Mouse (Mus musculus) embryonic facial prominence, embryonic 14.5 days (tissue): ENCODE data around the gene Pde4dip. TPM values are rescaled to one million over a fixed set of nuclear protein-coding genes. Genes with fewer than 3 reads are reported as not detected.

Experiments used
- ATAC-seq: fragments of 200-750 bp; cut with Nextera tagmentation; 2 replicates; pipeline ENCODE4 v1.8.0; 2017; ENCODE audit warnings: low read depth, moderate number of reproducible peaks, moderate TSS enrichment
- DNase-seq: peaks from one replicate; pipeline ENCODE4 v3.0.0-alpha.2; 2015; ENCODE audit warnings: low spot score
- H3K27ac ChIP-seq: fragments of 300-500 bp; sonication (generic); replicated peaks from 2 replicates; pipeline ENCODE4 v1.5.1; 2014; ENCODE audit warnings: low read depth, mild to moderate bottlenecking, low read length, moderate library complexity
- H3K27me3 ChIP-seq: fragments of 300-500 bp; sonication (generic); replicated peaks from 2 replicates; pipeline ENCODE4 v1.6.1; 2014; ENCODE audit warnings: low read length; ENCODE audit not compliant: control insufficient read depth, insufficient read depth
- H3K36me3 ChIP-seq: fragments of 300-500 bp; sonication (generic); 2 replicates; pipeline ENCODE4 v1.6.1; 2014; ENCODE audit warnings: low read length, mixed read lengths; ENCODE audit not compliant: control insufficient read depth, insufficient read depth
- H3K4me1 ChIP-seq: fragments of 300-500 bp; sonication (generic); 2 replicates; pipeline ENCODE4 v1.6.1; 2014; ENCODE audit warnings: antibody characterized with exemption, low read length; ENCODE audit not compliant: control insufficient read depth, insufficient read depth
- H3K4me2 ChIP-seq: fragments of 300-500 bp; sonication (generic); 2 replicates; pipeline ENCODE4 v1.6.1; 2014; ENCODE audit warnings: low read depth, mild to moderate bottlenecking, low read length, moderate library complexity, mixed read lengths
- H3K4me3 ChIP-seq: fragments of 300-500 bp; sonication (generic); 2 replicates; pipeline ENCODE4 v1.5.1; 2014; ENCODE audit warnings: low read depth, mild to moderate bottlenecking, low read length
- H3K9ac ChIP-seq: fragments of 300-500 bp; sonication (generic); 2 replicates; pipeline ENCODE4 v1.6.1; 2014; ENCODE audit warnings: low read depth, mild to moderate bottlenecking, low read length, moderate library complexity, mixed read lengths
- H3K9me3 ChIP-seq: fragments of 300-500 bp; sonication (generic); 2 replicates; pipeline ENCODE4 v1.6.1; 2016; ENCODE audit warnings: low read length; ENCODE audit not compliant: control insufficient read depth
- whole genome bisulfite sequencing: fragments of 180-500 bp; shearing (Covaris S2); extraction: QIAGEN DNeasy Blood & Tissue Kit; methylation state at CpG from one replicate; pipeline ENCODE4 v1.1.7; 2014; 5-methylcytosine and 5-hydroxymethylcytosine counted together
- polyA plus RNA-seq: library from polyadenylated mRNA; unstranded; fragments of >200 nt; fragmentation: Nextera tagmentation; extraction: Ambion mirVana; gene quantifications from 2 replicates; pipeline ENCODE4 v1.2.1, GENCODE M21; 2014

Gene Pde4dip
- polyA plus RNA-seq, 1 experiment from 2014 or later, result 64.6 TPM

DNA sequence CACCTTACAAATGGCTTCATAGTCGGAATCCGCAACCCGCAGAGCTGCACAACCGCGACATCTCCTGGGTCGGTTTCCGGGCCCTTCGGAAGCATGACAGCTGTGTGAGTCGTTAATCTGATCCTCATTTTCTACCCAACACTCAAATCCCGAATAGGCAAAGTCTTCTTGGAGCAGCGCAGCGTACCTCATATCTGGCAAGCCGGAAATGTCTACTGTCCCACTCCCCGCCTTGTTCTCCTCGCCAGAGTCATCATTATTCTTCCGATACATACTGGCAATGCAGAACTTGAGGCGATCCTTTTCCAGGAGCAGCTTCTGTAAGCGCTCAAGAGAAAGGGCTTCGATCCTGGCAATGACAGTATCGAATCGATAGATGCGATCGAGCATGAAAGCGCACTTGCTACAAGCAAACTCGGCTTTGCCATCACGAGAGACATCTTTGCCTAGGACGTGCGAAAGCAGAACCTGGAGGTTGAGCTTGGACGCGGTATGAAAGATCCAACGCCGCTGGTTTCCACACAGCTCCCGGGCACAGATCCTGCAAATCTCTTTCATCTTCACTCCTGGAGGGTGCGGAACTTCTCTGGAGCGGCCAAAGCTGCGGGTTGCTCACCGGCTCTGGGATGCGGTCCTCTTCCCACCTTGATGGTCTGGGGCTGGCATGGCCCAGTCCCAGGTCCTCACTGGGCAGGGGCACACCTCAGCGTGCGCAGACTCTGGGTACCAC is 121.3 kb downstream of the Pde4dip start:
- no peaks in the 10 kb centered on the region for H3K27me3 ChIP-seq
- ATAC-seq (no peak; the same call in 1 of the 2 replicates), DNase-seq (peak; percentile 12)
- no peaks in the 10 kb centered on the region for H3K36me3 ChIP-seq
- H3K27ac ChIP-seq, result peak overlapping the region; percentile 89
- peaks cover 25% of the 10 kb centered on the region for H3K4me1 ChIP-seq
- no peaks in the 10 kb centered on the region for H3K9me3 ChIP-seq
- peak overlapping the region; percentile 73 for H3K4me3 ChIP-seq
- H3K4me2 ChIP-seq, result peak overlapping the region; percentile 90
- WGBS, result 1% methylated on average over 40 of the region's 40 CpGs
- peak overlapping the region; percentile 78 for H3K9ac ChIP-seq

DNA sequence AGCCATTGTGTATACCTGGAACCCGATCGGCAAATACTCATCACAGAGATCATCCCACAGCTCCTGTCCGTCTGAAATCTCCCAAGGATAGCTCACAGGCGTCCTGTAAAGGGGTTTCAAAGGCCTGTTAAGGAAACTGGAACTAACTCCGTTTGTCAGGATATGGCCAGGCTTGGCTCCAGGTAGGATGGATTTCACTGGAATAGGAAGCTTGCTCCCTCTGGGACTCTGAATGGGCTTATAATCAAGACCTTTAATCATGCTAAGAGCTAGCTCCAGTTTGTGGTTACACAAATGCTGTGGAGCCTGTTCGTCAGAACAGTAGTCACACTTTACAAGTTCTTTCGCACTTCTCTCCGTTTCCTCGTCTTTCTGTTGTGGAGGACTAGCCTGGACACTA is 122.0 kb downstream of the Pde4dip start:
- H3K27ac ChIP-seq, result no peak overlapping the region
- DNase-seq, result peak; percentile 69
- H3K9ac ChIP-seq, result peak overlapping the region; percentile 78

DNA sequence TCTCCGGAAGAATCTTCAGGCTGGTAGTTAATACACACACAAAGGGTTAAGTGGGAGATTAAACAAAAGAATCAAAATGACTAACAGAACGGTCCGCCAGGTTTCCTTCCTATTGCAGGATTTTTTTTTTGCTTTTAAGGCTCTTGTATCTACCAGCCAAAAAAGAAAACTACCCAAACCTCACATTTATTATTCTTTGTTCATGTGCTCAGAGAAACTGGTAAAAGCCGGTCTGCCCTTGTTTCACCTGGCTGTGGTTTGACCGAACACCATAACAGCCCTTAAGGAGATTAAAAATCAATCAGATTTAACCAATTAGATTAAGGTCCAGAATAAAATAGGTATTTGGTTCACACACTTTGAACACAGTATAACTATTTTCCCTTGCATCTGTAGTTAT is 124.4 kb downstream of the Pde4dip start:
- Histone ChIP-seq H3K4me1 (peaks cover 26% of the 10 kb centered on the region), H3K4me2 (peak overlapping the region; percentile 90)
- 62% methylated on average over 5 of the region's 5 CpGs for WGBS

More for the DNA sequence above, 122.0 kb downstream of the Pde4dip start:
- Histone ChIP-seq H3K4me1 (peaks cover 26% of the 10 kb centered on the region), H3K27me3 (no peaks in the 10 kb centered on the region), H3K9me3 (no peaks in the 10 kb centered on the region), H3K36me3 (0 out of 2 replicates have a peak, but pooled peaks cover 3% of the 10 kb centered on the region), H3K4me3 (peak overlapping the region; percentile 73), H3K4me2 (peak overlapping the region; percentile 90)
- ATAC-seq, result no peak
- WGBS, result 35% methylated on average over 9 of the region's 9 CpGs

DNA sequence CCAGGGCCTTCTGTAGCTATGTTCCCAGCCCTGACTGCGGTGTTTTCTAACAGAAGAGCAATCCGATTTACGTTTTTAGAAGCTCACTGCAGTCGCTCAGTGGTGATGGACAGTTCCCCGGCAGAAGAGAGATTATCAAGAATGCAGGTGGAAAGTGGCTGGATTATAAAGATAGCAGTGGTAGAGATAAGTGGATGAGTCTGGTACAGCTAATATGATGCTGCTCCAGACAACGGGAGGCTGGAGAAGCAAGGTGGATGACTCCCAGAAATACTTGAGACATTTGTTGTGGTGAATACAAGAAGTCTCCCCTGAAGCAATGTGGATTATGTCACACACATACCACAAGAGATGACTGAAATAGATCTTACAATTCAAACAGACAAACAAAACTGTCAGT is 126.6 kb downstream of the Pde4dip start:
- WGBS, result 83% methylated on average over 6 of the region's 6 CpGs
- no peak for ATAC-seq
- no peak for DNase-seq
- H3K4me3 ChIP-seq, result no peak overlapping the region
- H3K9me3 ChIP-seq, result no peaks in the 10 kb centered on the region
- H3K9ac ChIP-seq, result no peak overlapping the region
- peaks cover 24% of the 10 kb centered on the region for H3K36me3 ChIP-seq
- H3K27me3 ChIP-seq, result no peaks in the 10 kb centered on the region
- H3K27ac ChIP-seq, result no peak overlapping the region
- H3K4me2 ChIP-seq, result no peak overlapping the region
- peaks cover 26% of the 10 kb centered on the region for H3K4me1 ChIP-seq

More for the DNA sequence above, 124.4 kb downstream of the Pde4dip start:
- DNase-seq (no peak), ATAC-seq (no peak)
- H3K9ac ChIP-seq, result no peak overlapping the region
- H3K27me3 ChIP-seq, result no peaks in the 10 kb centered on the region
- 0 out of 2 replicates have a peak, but pooled peaks cover 3% of the 10 kb centered on the region for H3K36me3 ChIP-seq
- no peak overlapping the region for H3K27ac ChIP-seq
- H3K9me3 ChIP-seq, result no peaks in the 10 kb centered on the region
- H3K4me3 ChIP-seq, result no peak overlapping the region

DNA sequence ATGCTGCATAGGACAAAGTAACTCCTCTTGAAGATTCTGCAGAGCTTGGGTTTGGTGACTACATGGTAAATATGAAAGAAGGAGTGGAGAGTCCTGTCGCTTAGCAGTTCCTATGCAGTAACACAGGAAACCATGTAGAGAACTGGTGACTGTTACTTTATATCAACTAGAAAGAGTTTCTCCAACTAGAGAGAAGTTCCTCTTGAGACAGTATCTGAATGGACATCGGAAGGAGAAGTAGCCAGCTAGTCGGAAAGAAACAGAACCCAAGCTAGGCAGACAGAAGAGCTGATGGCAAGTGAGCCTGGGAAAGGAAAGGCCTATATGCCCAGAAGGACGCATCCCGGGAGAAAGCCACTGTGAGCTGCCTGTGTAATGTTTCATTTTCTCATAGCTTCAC is 127.3 kb downstream of the Pde4dip start:
- ATAC-seq, result no peak
- no peak for DNase-seq
- WGBS, result 88% methylated on average over 5 of the region's 5 CpGs

DNA sequence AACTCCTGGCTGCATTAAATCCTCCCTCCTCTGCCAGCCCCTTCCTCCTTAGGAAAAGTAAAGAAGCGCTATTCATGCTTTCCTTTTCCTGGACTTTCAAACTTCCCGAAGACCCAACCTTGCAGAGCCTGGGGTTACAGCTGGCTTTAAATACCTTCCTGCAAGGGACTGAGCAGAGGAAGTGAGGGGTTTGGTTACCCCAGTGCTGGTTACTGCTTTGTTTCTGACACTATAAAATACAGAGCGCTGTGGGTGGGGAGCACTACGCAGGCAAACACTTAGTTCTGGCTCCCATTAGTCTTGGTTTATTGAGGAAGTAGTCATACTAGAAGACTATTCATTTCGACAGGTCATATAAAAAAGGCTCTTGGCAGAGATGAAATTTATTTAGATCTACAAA is 128.7 kb downstream of the Pde4dip start:
- H3K4me2 ChIP-seq, result no peak overlapping the region
- no peak overlapping the region for H3K27ac ChIP-seq
- H3K27me3 ChIP-seq, result no peaks in the 10 kb centered on the region
- H3K9ac ChIP-seq, result no peak overlapping the region
- WGBS, result 62% methylated on average over 5 of the region's 5 CpGs
- H3K36me3 ChIP-seq, result peaks cover 43% of the 10 kb centered on the region
- no peak for ATAC-seq
- H3K4me1 ChIP-seq, result peaks cover 17% of the 10 kb centered on the region
- no peak for DNase-seq
- no peaks in the 10 kb centered on the region for H3K9me3 ChIP-seq
- H3K4me3 ChIP-seq, result no peak overlapping the region

More for the DNA sequence above, 127.3 kb downstream of the Pde4dip start:
- Histone ChIP-seq H3K4me2 (no peak overlapping the region), H3K27me3 (no peaks in the 10 kb centered on the region), H3K4me3 (no peak overlapping the region), H3K9ac (no peak overlapping the region), H3K9me3 (no peaks in the 10 kb centered on the region), H3K36me3 (peaks cover 32% of the 10 kb centered on the region), H3K4me1 (peaks cover 26% of the 10 kb centered on the region), H3K27ac (no peak overlapping the region)

DNA sequence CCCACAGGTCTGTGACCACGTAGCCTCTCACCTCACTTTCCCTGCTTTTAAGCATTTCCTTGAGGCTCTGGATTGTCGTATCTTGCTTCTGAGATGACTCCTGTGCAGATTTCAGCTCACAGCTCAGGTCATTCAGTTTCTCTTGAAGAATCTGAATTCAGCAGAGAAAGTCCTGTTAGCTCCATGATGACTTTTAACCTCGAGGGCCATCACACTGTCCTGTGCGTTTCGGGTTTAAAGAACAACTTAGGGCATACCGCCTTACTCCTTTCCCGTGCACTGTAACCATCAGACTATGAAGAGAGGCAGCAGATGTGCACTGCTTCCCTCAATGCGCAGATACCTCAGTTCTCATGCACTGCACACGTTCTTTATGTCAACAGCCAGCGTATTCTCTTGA is 131.0 kb downstream of the Pde4dip start:
- Histone ChIP-seq H3K27me3 (no peaks in the 10 kb centered on the region), H3K36me3 (peaks cover 67% of the 10 kb centered on the region), H3K27ac (no peak overlapping the region), H3K4me3 (no peak overlapping the region), H3K4me2 (no peak overlapping the region), H3K9me3 (no peaks in the 10 kb centered on the region), H3K4me1 (0 out of 2 replicates have a peak, but pooled peaks cover 3% of the 10 kb centered on the region), H3K9ac (no peak overlapping the region)
- DNase-seq, result no peak
- WGBS, result 95% methylated on average over 10 of the region's 10 CpGs
- no peak for ATAC-seq

DNA sequence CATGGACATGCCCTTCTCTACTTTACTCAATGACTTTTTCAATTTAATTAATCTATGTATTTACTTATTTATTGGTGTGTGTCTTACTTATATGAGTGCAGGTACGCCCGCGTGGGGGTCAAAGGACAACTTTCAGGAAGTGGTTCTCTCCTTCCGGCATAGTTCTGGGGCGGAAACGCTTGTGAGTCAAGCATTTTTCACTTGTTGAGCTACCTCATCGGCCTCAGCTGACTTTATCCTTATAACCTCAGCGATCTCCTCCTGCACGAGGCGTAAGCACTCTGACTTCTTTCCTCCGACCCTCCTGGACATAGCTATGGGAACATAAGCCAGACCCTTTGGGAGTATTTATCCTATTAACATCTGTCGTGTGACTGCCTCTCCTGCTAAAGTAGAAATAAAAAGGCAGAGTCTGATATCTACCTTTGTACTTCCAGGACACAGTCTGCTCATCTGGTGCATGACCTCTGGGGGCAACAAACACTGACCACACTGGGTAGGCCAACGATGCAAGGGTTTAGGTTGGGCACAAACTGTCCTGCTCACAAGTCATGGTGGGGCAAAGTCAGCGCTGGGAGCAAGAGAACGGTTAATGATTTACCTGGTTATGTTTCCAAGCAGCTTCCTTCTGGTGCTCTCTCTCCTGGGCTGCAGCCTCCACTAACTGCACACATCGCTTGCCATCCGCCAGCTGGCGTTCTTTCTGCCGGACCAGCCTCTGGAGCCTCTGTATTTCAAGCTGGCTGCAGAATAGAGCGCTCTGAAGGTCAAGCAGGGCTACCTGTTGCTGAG is 132.0 kb downstream of the Pde4dip start:
- no peaks in the 10 kb centered on the region for H3K4me1 ChIP-seq
- WGBS, result 84% methylated on average over 20 of the region's 20 CpGs
- ATAC-seq, result no peak
- H3K4me3 ChIP-seq, result no peak overlapping the region
- H3K9me3 ChIP-seq, result no peaks in the 10 kb centered on the region
- no peak for DNase-seq
- H3K27me3 ChIP-seq, result no peaks in the 10 kb centered on the region
- H3K9ac ChIP-seq, result no peak overlapping the region
- no peak overlapping the region for H3K27ac ChIP-seq
- H3K4me2 ChIP-seq, result no peak overlapping the region
- peaks cover 74% of the 10 kb centered on the region for H3K36me3 ChIP-seq
